Mouse (Mus musculus) lung, postnatal 0 days (tissue): ENCODE results near the gene Scamp4.

Source experiments
- CTCF ChIP-seq: IDR thresholded peaks from 2 replicates; pipeline ENCODE4 v1.5.1; 2016; ENCODE audit warnings: antibody characterized with exemption, mild to moderate bottlenecking
- EP300 ChIP-seq: IDR thresholded peaks from 2 replicates; pipeline ENCODE4 v1.6.1; 2016; ENCODE audit warnings: antibody characterized with exemption, mild to moderate bottlenecking, control low read depth

DNA sequence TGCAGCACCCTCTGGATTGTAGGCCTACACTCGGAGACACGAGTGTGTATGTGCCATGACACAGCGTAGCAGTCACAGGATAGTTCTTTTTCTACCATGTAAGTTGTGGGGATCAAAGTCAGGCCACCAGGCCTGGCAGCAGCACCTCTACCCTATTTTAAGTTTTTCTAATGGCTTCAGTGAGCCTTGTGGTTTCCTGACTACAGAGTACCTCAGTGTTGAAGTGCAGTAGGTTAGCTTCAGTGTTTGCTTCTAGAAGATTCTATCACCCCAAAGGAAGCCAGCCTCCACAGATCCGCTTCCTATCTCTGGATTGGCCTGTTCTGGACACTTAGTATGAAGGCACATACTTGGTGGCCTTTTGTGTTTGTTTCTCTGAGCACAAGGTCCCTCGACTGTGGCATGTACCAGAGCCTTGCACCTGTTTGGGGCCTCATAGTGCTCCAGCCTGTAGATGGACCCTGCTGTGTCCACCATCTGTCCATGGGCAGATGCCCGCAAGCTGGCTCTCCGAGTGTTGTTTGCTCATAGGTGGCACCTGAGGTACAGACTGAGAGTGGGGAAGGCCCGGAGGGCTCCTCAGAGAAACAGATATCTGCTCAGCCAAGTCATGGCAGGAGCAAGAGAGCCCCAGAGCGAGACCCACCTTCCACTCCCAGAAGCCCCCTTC is 7.6 kb downstream of the Scamp4 start:
- TF ChIP-seq CTCF (no peak), EP300 (no peak)
